Mouse (Mus musculus): Measurements from ENCODE around the gene Lce3d.

Gene Lce3d

GRCm38 (mm10) chr3:92957090-92957489, at the start of gene Lce3d:
TSS of gene Lce3d (plus strand) at chr3:92957390.
- no peak for DNase-seq

- DNase-seq = peak; percentile 3 to 4
These were observed 49.6 kb upstream of the Lce3d start for GRCm38 (mm10) chr3:92907571-92907970.

GRCm38 (mm10) chr3:92920364-92920763, 36.8 kb upstream of the Lce3d start:
- DNase-seq = no peak

- no peak for DNase-seq
These were observed 31.1 kb upstream of the Lce3d start, which contains the start of gene Lce3a for GRCm38 (mm10) chr3:92926130-92926529. TSS of gene Lce3a (minus strand) at chr3:92926230.

- no peak for DNase-seq
These were observed 24.5 kb upstream of the Lce3d start, which contains the start of gene Lce3b for GRCm38 (mm10) chr3:92932679-92933078. TSS of gene Lce3b (plus strand) at chr3:92932979.

- no peak for DNase-seq
These were observed 13.0 kb upstream of the Lce3d start, which contains the start of gene Lce3c for GRCm38 (mm10) chr3:92944186-92944585. TSS of gene Lce3c (plus strand) at chr3:92944486.

- no peak for DNase-seq
These were observed 9.6 kb downstream of the Lce3d start, which contains the start of gene Lce3e for GRCm38 (mm10) chr3:92966761-92967160. TSS of gene Lce3e (plus strand) at chr3:92967061.

GRCm38 (mm10) chr3:92978484-92978883, 21.3 kb downstream of the Lce3d start:
- DNase-seq = no peak

GRCm38 (mm10) chr3:92991926-92992325, 34.7 kb downstream of the Lce3d start, which contains the start of gene Lce3f:
TSS of gene Lce3f (plus strand) at chr3:92992226.
- no peak for DNase-seq

- DNase-seq = peak; percentile 57 to 58
These were observed 41.5 kb downstream of the Lce3d start for GRCm38 (mm10) chr3:92998691-92999090.

- DNase-seq = no peak
These were observed 43.4 kb downstream of the Lce3d start for GRCm38 (mm10) chr3:93000621-93001020.

GRCm38 (mm10) chr3:93002843-93003242, 45.7 kb downstream of the Lce3d start:
- no peak for DNase-seq
